Mouse (Mus musculus): Measurements from ENCODE around the gene Gm3880. TPM values are rescaled to one million over a fixed set of nuclear protein-coding genes. Genes with fewer than 3 reads are reported as not detected.

The Gm3880 gene
- not detected in 2 replicates for polyA plus RNA-seq (2012; ENCODE audit: low replicate concordance)

DNA sequence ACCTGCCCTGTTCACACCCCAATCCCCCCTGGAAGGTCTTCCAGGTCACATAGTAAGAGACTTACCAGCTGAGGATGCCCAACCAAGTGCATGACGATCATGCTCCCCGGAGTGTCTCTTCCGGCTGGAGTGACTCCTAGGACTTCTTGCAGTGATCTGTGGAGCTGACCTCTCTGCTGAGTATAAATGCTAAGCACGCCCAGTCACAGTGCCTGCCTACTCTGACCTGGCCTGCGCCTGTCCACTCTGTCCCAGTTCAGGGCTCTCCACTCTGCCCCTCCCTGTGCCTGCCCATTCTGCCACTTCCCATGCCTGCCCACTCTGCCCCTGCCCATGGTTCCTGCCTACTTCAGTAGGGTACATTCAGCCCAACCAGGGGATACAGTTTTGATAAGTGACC lies at the start of gene Gm3880:
TSS of gene Gm3880 (minus strand) at position 101 of the 400 bp plus-strand sequence.

GRCm38 (mm10) chrX:102707535-102707934 lies 20.8 kb upstream of the Gm3880 start, which contains the start of the genes Gm9112 and Dmrtc1b:
Gene Gm9112, minus strand, starts transcription at chrX:102707635.
Gene Dmrtc1b, plus strand, starts transcription at chrX:102707865.

GRCm38 (mm10) chrX:102643823-102644572 lies 42.8 kb downstream of the Gm3880 start, which contains the start of gene Phka1:
Gene Phka1, minus strand, starts transcription at chrX:102644246.

Other genes with a start within 250 kb of the Gm3880 start
- gene Hdac8, start 181.6 kb downstream of the Gm3880 start, polyA plus RNA-seq (2012; ENCODE audit: low replicate concordance): 2.0 and 3.3 TPM in 2 replicates
- gene Phka1, start 42.7 kb downstream of the Gm3880 start, polyA plus RNA-seq (2012; ENCODE audit: low replicate concordance): 0.35 and 0.71 TPM in 2 replicates
- not detected in 2 replicates for gene Gm9112, start 20.7 kb upstream of the Gm3880 start, polyA plus RNA-seq (2012; ENCODE audit: low replicate concordance)
- gene Dmrtc1b, start 20.9 kb upstream of the Gm3880 start, polyA plus RNA-seq (2012; ENCODE audit: low replicate concordance): not detected in 2 replicates
- not detected in 2 replicates for gene Dmrtc1c1, start 116.0 kb upstream of the Gm3880 start, polyA plus RNA-seq (2012; ENCODE audit: low replicate concordance)
- not detected in 2 replicates for gene Dmrtc1c2, start 167.6 kb upstream of the Gm3880 start, polyA plus RNA-seq (2012; ENCODE audit: low replicate concordance)
- not detected in 2 replicates for gene 1700031F05Rik, start 181.0 kb upstream of the Gm3880 start, polyA plus RNA-seq (2012; ENCODE audit: low replicate concordance)
- gene Dmrtc1a, start 221.7 kb upstream of the Gm3880 start, polyA plus RNA-seq (2012; ENCODE audit: low replicate concordance): not detected in 2 replicates
- not detected in 2 replicates for gene 1700011M02Rik, start 221.9 kb upstream of the Gm3880 start, polyA plus RNA-seq (2012; ENCODE audit: low replicate concordance)
- not detected in 2 replicates for gene 1700018G05Rik, start 241.4 kb upstream of the Gm3880 start, polyA plus RNA-seq (2012; ENCODE audit: low replicate concordance)

All from leukemia stem cell, adult 10-12 weeks (primary cell).